Mouse (Mus musculus) thymus, adult 2 months (tissue): ENCODE results near the gene Cdc20.

Source experiments
- CTCF ChIP-seq: fragments of 200-500 bp; IDR thresholded peaks from 2 replicates; pipeline ENCODE4 v1.5.1; 2012; ENCODE audit warnings: mild to moderate bottlenecking, control low read depth, low read length, moderate library complexity, borderline replicate concordance; ENCODE audit not compliant: control insufficient read depth, poor library complexity, insufficient read depth; ENCODE audit errors: extremely low read depth
- POLR2A ChIP-seq: fragments of 200-500 bp; IDR thresholded peaks from 2 replicates; pipeline ENCODE4 v1.6.1; 2012; ENCODE audit warnings: mild to moderate bottlenecking, low read length, control low read depth, moderate library complexity; ENCODE audit not compliant: control insufficient read depth, poor library complexity, insufficient read depth; ENCODE audit errors: extremely low read depth

DNA sequence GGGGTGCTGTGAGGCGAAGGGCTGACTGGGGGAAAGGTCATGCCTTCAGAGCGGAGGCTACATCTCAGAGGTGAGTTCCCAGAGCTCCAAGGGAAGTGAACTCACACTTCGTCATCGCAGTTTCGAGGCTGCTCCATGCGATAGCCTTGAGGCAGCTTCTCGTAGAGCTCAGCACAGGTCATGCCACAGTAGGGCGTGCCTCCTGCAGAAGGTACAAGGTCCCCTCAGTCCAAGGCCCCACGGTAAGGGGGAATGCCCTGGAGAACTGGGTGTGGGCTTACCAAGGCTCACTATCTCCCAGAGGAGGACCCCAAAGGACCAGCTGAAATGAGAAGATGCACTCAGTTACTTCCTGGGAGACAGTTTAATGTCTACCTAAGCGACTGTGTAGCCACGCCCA is 35.5 kb upstream of the Cdc20 start:
- TF ChIP-seq CTCF, result no peak
- TF ChIP-seq POLR2A, result no peak
